Mouse (Mus musculus) cortical plate, adult 2 months (tissue): ENCODE data around the gene Arg2.

Experiments
- CTCF ChIP-seq: fragments of 200-500 bp; IDR thresholded peaks from 2 replicates; pipeline ENCODE4 v1.5.1; 2011; ENCODE audit warnings: mild to moderate bottlenecking, control low read depth, low read length; ENCODE audit not compliant: insufficient read depth; ENCODE audit errors: extremely low read depth
- POLR2A ChIP-seq: fragments of 200-500 bp; IDR thresholded peaks from 2 replicates; pipeline ENCODE4 v1.6.1; 2011; ENCODE audit warnings: mild to moderate bottlenecking, low read length, control low read depth; ENCODE audit not compliant: insufficient read depth; ENCODE audit errors: extremely low read depth

GRCm38 (mm10) chr12:79192193-79192592 is 61.6 kb downstream of the Arg2 start, which contains the start of gene Rdh11:
- TF ChIP-seq CTCF (no peak), POLR2A (no peak)
